Mouse (Mus musculus) liver, embryonic 12.5 days (tissue): ENCODE measurements around the gene Syt14. TPM values are rescaled to one million over a fixed set of nuclear protein-coding genes. Genes with fewer than 3 reads are reported as not detected.
A peak's percentile ranks its signal among the peaks of the same experiment; 100 is the strongest.

ENCODE experiments used
- ATAC-seq: fragments of 200-750 bp; cut with Nextera tagmentation; 2 replicates; pipeline ENCODE4 v1.8.0; 2017; ENCODE audit warnings: moderate number of reproducible peaks, mild to moderate bottlenecking, moderate library complexity
- H3K27ac ChIP-seq: fragments of 300-500 bp; sonication (generic); 2 replicates; pipeline ENCODE4 v1.5.1; 2016; ENCODE audit warnings: mild to moderate bottlenecking
- H3K27me3 ChIP-seq: fragments of 300-500 bp; sonication (generic); replicated peaks from 2 replicates; pipeline ENCODE4 v1.6.1; 2016; ENCODE audit warnings: mild to moderate bottlenecking, moderate library complexity
- H3K36me3 ChIP-seq: fragments of 300-500 bp; sonication (generic); 2 replicates; pipeline ENCODE4 v1.6.1; 2016; ENCODE audit warnings: mild to moderate bottlenecking, moderate library complexity
- H3K4me1 ChIP-seq: fragments of 300-500 bp; sonication (generic); 2 replicates; pipeline ENCODE4 v1.6.1; 2016
- H3K4me2 ChIP-seq: fragments of 300-500 bp; sonication (generic); 2 replicates; pipeline ENCODE4 v1.6.1; 2016; ENCODE audit warnings: mild to moderate bottlenecking, moderate library complexity
- H3K4me3 ChIP-seq: fragments of 300-500 bp; sonication (generic); 2 replicates; pipeline ENCODE4 v1.5.1; 2016; ENCODE audit warnings: mild to moderate bottlenecking, moderate library complexity
- H3K9ac ChIP-seq: fragments of 300-500 bp; sonication (generic); 2 replicates; pipeline ENCODE4 v1.6.1; 2016; ENCODE audit warnings: mild to moderate bottlenecking, moderate library complexity
- H3K9me3 ChIP-seq: fragments of 300-500 bp; sonication (generic); replicated peaks from 2 replicates; pipeline ENCODE4 v1.6.1; 2016; ENCODE audit warnings: mild to moderate bottlenecking, moderate library complexity
- WGBS: fragments of 180-500 bp; shearing (Covaris S2); methylation state at CpG from one replicate; pipeline ENCODE4 v1.1.7; 2016; ENCODE audit not compliant: insufficient replicate concordance; 5-methylcytosine and 5-hydroxymethylcytosine counted together
- polyA plus RNA-seq: library from polyadenylated mRNA; unstranded; fragments of >200 nt; fragmentation: Nextera tagmentation; extraction: Ambion mirVana; gene quantifications from 2 replicates; pipeline ENCODE4 v1.2.1, GENCODE M21; 2016

Gene Syt14
- polyA plus RNA-seq, 1 experiment from 2014 or later, result 5.5 TPM

GRCm38 (mm10) chr1:192984333-192984732, 51.2 kb downstream of the Syt14 start:
- Histone ChIP-seq H3K9ac (no peak overlapping the region), H3K4me2 (no peak overlapping the region), H3K27me3 (no peaks in the 10 kb centered on the region), H3K9me3 (no peaks in the 10 kb centered on the region), H3K27ac (no peak overlapping the region), H3K36me3 (peaks cover 12% of the 10 kb centered on the region), H3K4me1 (peaks cover 41% of the 10 kb centered on the region), H3K4me3 (no peak overlapping the region)
- WGBS, result 79% methylated on average over 4 of the region's 4 CpGs
- no peak for ATAC-seq

- Histone ChIP-seq H3K9ac (no peak overlapping the region), H3K4me1 (peaks cover 25% of the 10 kb centered on the region), H3K36me3 (peaks cover 25% of the 10 kb centered on the region), H3K9me3 (no peaks in the 10 kb centered on the region), H3K27ac (0 out of 2 replicates have a peak overlapping the region, but pooled peaks have one; percentile 11), H3K4me2 (no peak overlapping the region), H3K4me3 (no peak overlapping the region), H3K27me3 (no peaks in the 10 kb centered on the region)
- peak; percentile 85 for ATAC-seq
- 43% methylated on average over 3 of the region's 3 CpGs for WGBS
Measured at GRCm38 (mm10) chr1:192981658-192982057, 53.9 kb downstream of the Syt14 start.

GRCm38 (mm10) chr1:192981120-192981519, 54.5 kb downstream of the Syt14 start:
- ATAC-seq, result peak; percentile 83
- no peak overlapping the region for H3K4me2 ChIP-seq
- H3K27me3 ChIP-seq, result no peaks in the 10 kb centered on the region
- H3K9ac ChIP-seq, result no peak overlapping the region
- H3K9me3 ChIP-seq, result no peaks in the 10 kb centered on the region
- no peak overlapping the region for H3K4me3 ChIP-seq
- peaks cover 25% of the 10 kb centered on the region for H3K36me3 ChIP-seq
- peaks cover 21% of the 10 kb centered on the region for H3K4me1 ChIP-seq
- no peak overlapping the region for H3K27ac ChIP-seq
- WGBS, result 37% methylated on average over 1 of the region's 1 CpGs

- Histone ChIP-seq H3K9me3 (no peaks in the 10 kb centered on the region), H3K27me3 (no peaks in the 10 kb centered on the region), H3K4me2 (no peak overlapping the region), H3K9ac (no peak overlapping the region), H3K4me3 (no peak overlapping the region), H3K36me3 (peaks cover 21% of the 10 kb centered on the region), H3K27ac (no peak overlapping the region), H3K4me1 (no peaks in the 10 kb centered on the region)
- 87% methylated on average over 5 of the region's 5 CpGs for WGBS
- no peak for ATAC-seq
Measured at GRCm38 (mm10) chr1:192962323-192962722, 73.3 kb downstream of the Syt14 start.

- H3K4me1 ChIP-seq, result no peaks in the 10 kb centered on the region
- H3K27me3 ChIP-seq, result no peaks in the 10 kb centered on the region
- no peaks in the 10 kb centered on the region for H3K9me3 ChIP-seq
- no peak overlapping the region for H3K9ac ChIP-seq
- no peak for ATAC-seq
- no peak overlapping the region for H3K4me2 ChIP-seq
- H3K27ac ChIP-seq, result no peak overlapping the region
- 73% methylated on average over 2 of the region's 2 CpGs for WGBS
- no peak overlapping the region for H3K4me3 ChIP-seq
- no peaks in the 10 kb centered on the region for H3K36me3 ChIP-seq
Measured at GRCm38 (mm10) chr1:192947839-192948173, 87.8 kb downstream of the Syt14 start.

GRCm38 (mm10) chr1:192947170-192947838, 88.3 kb downstream of the Syt14 start:
- no peak overlapping the region for H3K4me3 ChIP-seq
- ATAC-seq, result no peak
- no peaks in the 10 kb centered on the region for H3K27me3 ChIP-seq
- WGBS, result 83% methylated on average over 1 of the region's 1 CpGs
- no peaks in the 10 kb centered on the region for H3K4me1 ChIP-seq
- H3K4me2 ChIP-seq, result no peak overlapping the region
- no peak overlapping the region for H3K27ac ChIP-seq
- H3K9ac ChIP-seq, result no peak overlapping the region
- H3K36me3 ChIP-seq, result no peaks in the 10 kb centered on the region
- H3K9me3 ChIP-seq, result no peaks in the 10 kb centered on the region

GRCm38 (mm10) chr1:192939033-192939432, 96.5 kb downstream of the Syt14 start:
- Histone ChIP-seq H3K9ac (no peak overlapping the region), H3K9me3 (no peaks in the 10 kb centered on the region), H3K4me2 (no peak overlapping the region), H3K4me1 (no peaks in the 10 kb centered on the region), H3K27ac (no peak overlapping the region), H3K36me3 (no peaks in the 10 kb centered on the region), H3K4me3 (no peak overlapping the region), H3K27me3 (no peaks in the 10 kb centered on the region)
- 28% methylated on average over 2 of the region's 2 CpGs for WGBS
- ATAC-seq, result no peak

GRCm38 (mm10) chr1:192937956-192938355, 97.6 kb downstream of the Syt14 start:
- no peak for ATAC-seq
- H3K4me2 ChIP-seq, result no peak overlapping the region
- H3K4me3 ChIP-seq, result no peak overlapping the region
- H3K4me1 ChIP-seq, result no peaks in the 10 kb centered on the region
- no peaks in the 10 kb centered on the region for H3K9me3 ChIP-seq
- 82% methylated on average over 2 of the region's 2 CpGs for WGBS
- H3K27me3 ChIP-seq, result no peaks in the 10 kb centered on the region
- no peak overlapping the region for H3K27ac ChIP-seq
- H3K36me3 ChIP-seq, result peaks cover 3% of the 10 kb centered on the region
- no peak overlapping the region for H3K9ac ChIP-seq

GRCm38 (mm10) chr1:192931797-192932196, 103.8 kb downstream of the Syt14 start:
- Histone ChIP-seq H3K4me3 (no peak overlapping the region), H3K4me1 (no peaks in the 10 kb centered on the region), H3K9ac (no peak overlapping the region), H3K36me3 (peaks cover 38% of the 10 kb centered on the region), H3K27me3 (no peaks in the 10 kb centered on the region), H3K27ac (no peak overlapping the region), H3K4me2 (no peak overlapping the region), H3K9me3 (no peaks in the 10 kb centered on the region)
- 80% methylated on average over 3 of the region's 3 CpGs for WGBS
- ATAC-seq, result peak; percentile 55

GRCm38 (mm10) chr1:192912101-192912728, 123.4 kb downstream of the Syt14 start:
- no peak overlapping the region for H3K9ac ChIP-seq
- H3K4me2 ChIP-seq, result no peak overlapping the region
- WGBS, result 58% methylated on average over 3 of the region's 3 CpGs
- no peaks in the 10 kb centered on the region for H3K9me3 ChIP-seq
- H3K36me3 ChIP-seq, result no peaks in the 10 kb centered on the region
- H3K27ac ChIP-seq, result no peak overlapping the region
- H3K27me3 ChIP-seq, result no peaks in the 10 kb centered on the region
- H3K4me1 ChIP-seq, result no peaks in the 10 kb centered on the region
- H3K4me3 ChIP-seq, result no peak overlapping the region
- no peak for ATAC-seq

- no peaks in the 10 kb centered on the region for H3K4me1 ChIP-seq
- no peak overlapping the region for H3K4me3 ChIP-seq
- no peaks in the 10 kb centered on the region for H3K9me3 ChIP-seq
- H3K27ac ChIP-seq, result no peak overlapping the region
- no peak for ATAC-seq
- H3K36me3 ChIP-seq, result peaks cover 26% of the 10 kb centered on the region
- H3K9ac ChIP-seq, result no peak overlapping the region
- no peak overlapping the region for H3K4me2 ChIP-seq
- WGBS, result 68% methylated on average over 2 of the region's 2 CpGs
- 0 out of 2 replicates have a peak, but pooled peaks cover 3% of the 10 kb centered on the region for H3K27me3 ChIP-seq
Measured at GRCm38 (mm10) chr1:192901516-192901915, 134.1 kb downstream of the Syt14 start.

GRCm38 (mm10) chr1:192900913-192901312, 134.7 kb downstream of the Syt14 start:
- H3K36me3 ChIP-seq, result peaks cover 29% of the 10 kb centered on the region
- no peaks in the 10 kb centered on the region for H3K9me3 ChIP-seq
- ATAC-seq, result no peak
- 0 out of 2 replicates have a peak, but pooled peaks cover 3% of the 10 kb centered on the region for H3K27me3 ChIP-seq
- no peak overlapping the region for H3K4me3 ChIP-seq
- WGBS, result 72% methylated on average over 3 of the region's 3 CpGs
- no peak overlapping the region for H3K4me2 ChIP-seq
- no peak overlapping the region for H3K9ac ChIP-seq
- no peak overlapping the region for H3K27ac ChIP-seq
- H3K4me1 ChIP-seq, result no peaks in the 10 kb centered on the region
